Mouse (Mus musculus) G1E (cell line): Measurements from ENCODE around the gene Gm45799.

Source experiments
- CTCF ChIP-seq: IDR thresholded peaks from 2 replicates; pipeline ENCODE4 v1.5.1; 2012; ENCODE audit warnings: low read depth, low read length, inconsistent platforms, mixed read lengths
- GATA1 ChIP-seq: IDR thresholded peaks from 2 replicates; pipeline ENCODE4 v1.6.1; 2012; ENCODE audit warnings: borderline replicate concordance, low read length, inconsistent platforms, mixed read lengths
- TAL1 ChIP-seq: conservative IDR thresholded peaks from 2 replicates; pipeline ENCODE4 v1.6.1; 2012; ENCODE audit warnings: low read depth, low read length, inconsistent platforms, mixed read lengths

GRCm38 (mm10) chr7:105635726-105636125 is 4.6 kb upstream of the Gm45799 start:
- TF ChIP-seq CTCF (no peak), TAL1 (no peak), GATA1 (no peak)
